Mouse (Mus musculus) heart, postnatal 0 days (tissue): ENCODE data around the gene Trio.
A peak's percentile ranks its signal among the peaks of the same experiment; 100 is the strongest.

ENCODE experiments used
- CTCF ChIP-seq: IDR thresholded peaks from 2 replicates; pipeline ENCODE4 v1.5.1; 2016; ENCODE audit warnings: antibody characterized with exemption, control low read depth, low read depth
- EP300 ChIP-seq: IDR thresholded peaks from 2 replicates; pipeline ENCODE4 v1.6.1; 2016; ENCODE audit warnings: antibody characterized with exemption, low read depth

DNA sequence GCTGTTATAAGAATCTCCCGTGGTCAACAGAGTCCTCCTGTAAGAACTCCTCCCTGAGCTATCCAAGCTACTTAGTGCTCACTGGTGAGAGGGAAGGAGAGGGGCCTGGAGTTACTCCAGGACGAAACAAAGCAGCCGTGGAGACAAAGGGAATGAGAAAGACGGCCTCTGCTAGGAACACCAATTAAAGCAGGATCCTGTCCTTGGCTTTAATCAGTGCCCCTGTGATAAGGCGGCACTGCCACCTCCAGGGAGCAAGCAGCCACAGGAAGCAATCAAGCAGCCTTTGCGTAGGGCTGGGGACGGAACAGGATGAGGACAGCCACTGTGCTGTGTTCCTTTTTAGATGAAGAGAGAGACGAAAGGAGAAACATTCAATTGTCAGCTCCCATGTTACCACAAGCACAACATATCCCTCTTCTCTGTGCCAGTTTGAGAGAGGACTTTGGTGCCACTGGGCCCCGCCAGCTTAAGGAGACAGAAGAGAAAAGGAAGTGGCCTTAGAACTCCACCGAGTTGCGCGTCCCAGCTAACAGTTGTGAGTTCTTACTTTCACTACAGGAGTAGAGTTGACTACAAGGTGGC, 242.0 kb downstream of the Trio start:
- TF ChIP-seq CTCF (peak; percentile 14), EP300 (no peak)
